Mouse (Mus musculus): ENCODE measurements around the gene 2200002D01Rik. TPM values are rescaled to one million over a fixed set of nuclear protein-coding genes. Genes with fewer than 3 reads are reported as not detected.

2200002D01Rik gene
- not detected for polyA plus RNA-seq (2014; fragmentation: Illumina TruSeq; extraction: RNeasy Lipid Tissue Mini Kit (QIAGEN cat#74804); ENCODE audit: low read depth, low replicate concordance)

DNA sequence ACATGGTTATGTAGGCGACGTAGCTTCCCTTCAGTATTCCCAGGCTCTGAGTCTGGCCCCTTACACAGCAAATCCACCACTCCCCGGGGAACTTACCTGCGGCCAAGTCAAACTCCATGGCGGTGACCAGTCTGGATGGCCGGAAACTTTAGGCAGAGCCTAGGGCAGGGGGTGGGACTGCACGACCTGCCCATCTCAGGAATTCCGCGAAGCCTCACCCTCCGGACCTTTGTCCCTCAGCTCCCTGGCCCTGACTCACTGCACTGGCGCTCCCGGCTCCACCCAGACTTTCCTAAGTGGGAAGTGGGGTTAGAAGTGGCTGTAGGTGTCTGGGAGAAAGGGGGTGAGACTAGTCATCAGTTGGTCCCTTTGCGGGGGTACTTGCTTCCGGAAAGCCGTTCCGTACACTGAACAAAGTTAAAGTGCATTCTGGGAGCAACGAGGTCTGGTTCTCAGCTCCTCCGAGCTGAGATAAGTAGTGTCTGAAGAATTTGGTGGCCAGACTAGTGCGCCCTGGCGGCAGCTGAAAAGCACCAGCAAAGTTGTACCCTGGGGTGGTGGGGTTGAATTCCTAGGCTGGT lies at the start of gene 2200002D01Rik:
Gene 2200002D01Rik (minus strand): TSS at position 206 of the 581 bp plus-strand sequence.

GRCm38 (mm10) chr7:29288942-29289638 lies 40.8 kb upstream of the 2200002D01Rik start, which contains the start of gene Ppp1r14a:
Ppp1r14a (plus strand) TSS chr7:29289308.

DNA sequence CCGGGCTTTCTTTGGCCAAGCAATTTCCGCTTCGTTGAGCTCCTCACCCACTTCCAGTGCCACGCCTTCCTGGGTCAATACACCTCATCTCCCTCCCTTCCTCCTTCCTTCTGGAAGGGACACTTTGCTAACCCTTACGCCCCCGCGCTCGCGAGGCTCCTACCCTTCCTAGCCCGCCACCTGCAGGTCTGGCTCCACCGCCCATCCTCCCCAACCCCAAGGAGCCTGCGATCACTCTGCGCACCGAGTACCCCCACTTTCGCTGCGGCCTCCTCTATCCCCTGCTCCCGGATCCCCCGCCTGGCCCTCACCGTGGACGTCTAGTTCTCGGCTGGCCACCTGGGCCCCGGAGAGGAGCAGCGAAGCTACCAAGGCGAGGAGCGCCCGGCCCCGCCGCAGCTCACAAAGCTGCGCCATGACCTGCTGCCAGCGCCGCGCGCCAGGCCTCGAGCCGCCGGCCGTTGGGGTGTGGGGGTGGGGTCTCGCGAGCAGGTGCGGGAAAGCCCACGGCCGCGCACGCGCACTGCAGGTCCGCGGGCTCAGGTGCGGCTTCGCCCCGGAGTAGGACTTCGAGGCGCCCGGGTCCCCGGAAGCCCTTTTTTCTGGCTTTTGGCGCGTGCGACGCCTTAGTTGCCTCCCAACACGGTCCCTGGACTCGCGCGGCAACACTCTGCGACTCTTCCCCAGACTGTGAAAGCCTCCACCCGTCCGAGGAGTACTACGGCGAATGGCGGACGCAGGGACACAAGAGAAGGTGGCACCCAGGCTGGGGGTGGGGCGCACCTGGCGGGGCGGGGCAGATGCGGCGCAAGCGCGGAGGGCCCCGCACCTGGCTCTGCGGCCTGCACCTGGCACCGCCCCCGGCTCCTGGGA lies 33.2 kb upstream of the 2200002D01Rik start, which contains the start of gene Spint2:
Gene Spint2 (minus strand): TSS at position 712 of the 873 bp plus-strand sequence.

DNA sequence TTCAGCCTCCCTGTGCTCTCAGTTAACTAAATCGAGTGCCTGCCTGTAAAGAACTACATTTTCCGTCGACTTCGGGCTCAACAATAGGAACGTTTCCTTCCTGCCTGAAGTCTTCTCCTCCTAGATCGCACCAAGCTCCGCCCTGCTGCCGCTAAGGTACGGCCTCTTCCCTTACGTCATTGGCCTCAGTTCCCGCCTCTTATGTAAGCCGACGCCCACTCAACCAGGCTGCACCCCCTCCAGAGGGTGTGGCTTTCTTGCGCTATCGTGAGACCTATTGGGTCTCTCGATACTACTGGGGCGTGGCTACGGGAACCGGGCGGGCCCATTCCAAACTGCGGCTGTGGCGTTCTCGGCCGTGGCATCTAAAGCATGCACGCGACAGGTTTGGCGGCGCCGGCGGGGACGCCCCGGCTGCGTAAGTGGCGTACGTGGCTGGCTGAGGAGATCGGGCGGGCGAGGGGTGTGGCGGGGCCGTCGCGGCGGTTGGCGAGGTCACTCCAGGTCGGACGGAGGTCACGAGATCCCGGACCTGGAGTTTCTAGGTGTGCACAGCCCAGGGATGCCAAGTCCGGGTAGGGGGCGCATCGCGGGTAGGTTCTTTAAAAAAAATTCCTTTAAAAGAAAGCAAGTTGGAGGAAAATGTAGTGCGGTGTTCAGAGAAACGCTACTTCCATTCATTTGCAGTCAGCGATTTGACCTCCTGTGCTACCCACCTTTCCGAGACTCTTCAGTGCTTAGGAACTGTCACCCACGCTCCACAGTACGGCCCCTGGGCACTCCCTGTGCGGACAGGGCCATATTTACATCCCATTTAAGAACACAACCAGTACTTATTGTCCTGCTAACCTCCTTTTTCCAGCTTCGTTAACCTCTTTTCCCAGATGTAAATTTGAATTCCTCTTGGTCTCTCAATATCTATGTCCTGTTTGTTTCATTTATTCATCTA lies 10.0 kb downstream of the 2200002D01Rik start, which contains the start of gene Yif1b:
Gene Yif1b (plus strand): TSS at position 311 of the 949 bp plus-strand sequence.

GRCm38 (mm10) chr7:29232247-29233013 lies 15.8 kb downstream of the 2200002D01Rik start, which contains the start of gene Kcnk6:
Kcnk6 (minus strand) TSS chr7:29232515.

DNA sequence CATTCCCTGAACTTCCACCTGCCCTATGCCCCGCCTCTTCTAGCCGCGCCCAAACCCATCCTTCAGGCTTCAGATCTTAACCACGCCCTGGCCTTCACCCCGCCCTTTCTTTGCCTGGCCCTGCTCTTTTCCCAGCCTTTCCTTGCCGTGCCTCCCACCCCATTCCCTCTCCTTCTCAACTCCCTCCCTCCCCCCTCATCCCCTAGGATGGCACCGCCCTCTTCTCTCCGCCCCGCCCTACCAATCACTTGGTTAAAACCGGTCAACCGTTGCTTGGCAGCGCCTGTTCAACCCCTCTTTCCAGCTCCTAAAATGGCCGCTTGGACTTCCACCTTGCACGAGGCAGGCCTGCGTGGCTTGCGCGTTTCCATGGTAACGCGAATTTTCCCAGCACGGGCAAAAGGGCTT lies 34.6 kb downstream of the 2200002D01Rik start, which contains the start of gene Catsperg1:
Gene Catsperg1 (minus strand): TSS at position 361 of the 408 bp plus-strand sequence.

Other genes with a start within 250 kb of the 2200002D01Rik start
- 0.14 TPM for gene Ryr1, start 123.3 kb downstream of the 2200002D01Rik start, polyA plus RNA-seq (2014; fragmentation: Illumina TruSeq; extraction: RNeasy Lipid Tissue Mini Kit (QIAGEN cat#74804); ENCODE audit: low read depth, low replicate concordance)
- 0.11 TPM for gene Rasgrp4, start 113.6 kb downstream of the 2200002D01Rik start, polyA plus RNA-seq (2014; fragmentation: Illumina TruSeq; extraction: RNeasy Lipid Tissue Mini Kit (QIAGEN cat#74804); ENCODE audit: low read depth, low replicate concordance)
- gene Fam98c, start 92.2 kb downstream of the 2200002D01Rik start, polyA plus RNA-seq (2014; fragmentation: Illumina TruSeq; extraction: RNeasy Lipid Tissue Mini Kit (QIAGEN cat#74804); ENCODE audit: low read depth, low replicate concordance), result 3.0 TPM
- gene Ggn, start 78.3 kb downstream of the 2200002D01Rik start, polyA plus RNA-seq (2014; fragmentation: Illumina TruSeq; extraction: RNeasy Lipid Tissue Mini Kit (QIAGEN cat#74804); ENCODE audit: low read depth, low replicate concordance), result 2.6 TPM
- gene Spred3, start 78.1 kb downstream of the 2200002D01Rik start, polyA plus RNA-seq (2014; fragmentation: Illumina TruSeq; extraction: RNeasy Lipid Tissue Mini Kit (QIAGEN cat#74804); ENCODE audit: low read depth, low replicate concordance), result 29.2 TPM
- 214 TPM for gene Psmd8, start 67.8 kb downstream of the 2200002D01Rik start, polyA plus RNA-seq (2014; fragmentation: Illumina TruSeq; extraction: RNeasy Lipid Tissue Mini Kit (QIAGEN cat#74804); ENCODE audit: low read depth, low replicate concordance)
- gene Catsperg1, start 34.4 kb downstream of the 2200002D01Rik start, polyA plus RNA-seq (2014; fragmentation: Illumina TruSeq; extraction: RNeasy Lipid Tissue Mini Kit (QIAGEN cat#74804); ENCODE audit: low read depth, low replicate concordance), result 169 TPM
- gene Kcnk6, start 16.0 kb downstream of the 2200002D01Rik start, polyA plus RNA-seq (2014; fragmentation: Illumina TruSeq; extraction: RNeasy Lipid Tissue Mini Kit (QIAGEN cat#74804); ENCODE audit: low read depth, low replicate concordance), result 2.8 TPM
- 1.7 TPM for gene Yif1b, start 10.1 kb downstream of the 2200002D01Rik start, polyA plus RNA-seq (2014; fragmentation: Illumina TruSeq; extraction: RNeasy Lipid Tissue Mini Kit (QIAGEN cat#74804); ENCODE audit: low read depth, low replicate concordance)
- gene Spint2, start 33.4 kb upstream of the 2200002D01Rik start, polyA plus RNA-seq (2014; fragmentation: Illumina TruSeq; extraction: RNeasy Lipid Tissue Mini Kit (QIAGEN cat#74804); ENCODE audit: low read depth, low replicate concordance), result 12.3 TPM
- gene Ppp1r14a, start 40.8 kb upstream of the 2200002D01Rik start, polyA plus RNA-seq (2014; fragmentation: Illumina TruSeq; extraction: RNeasy Lipid Tissue Mini Kit (QIAGEN cat#74804); ENCODE audit: low read depth, low replicate concordance), result 0.36 TPM
- gene Dpf1, start 55.5 kb upstream of the 2200002D01Rik start, polyA plus RNA-seq (2014; fragmentation: Illumina TruSeq; extraction: RNeasy Lipid Tissue Mini Kit (QIAGEN cat#74804); ENCODE audit: low read depth, low replicate concordance), result 1.1 TPM

All from testis, adult 10 weeks (tissue).